Mouse (Mus musculus): ENCODE data around the gene Tmem175. TPM values are rescaled to one million over a fixed set of nuclear protein-coding genes. Genes with fewer than 3 reads are reported as not detected.

The Tmem175 gene
- polyA plus RNA-seq, 1 experiment from 2014 or later, result 26.4 TPM

DNA sequence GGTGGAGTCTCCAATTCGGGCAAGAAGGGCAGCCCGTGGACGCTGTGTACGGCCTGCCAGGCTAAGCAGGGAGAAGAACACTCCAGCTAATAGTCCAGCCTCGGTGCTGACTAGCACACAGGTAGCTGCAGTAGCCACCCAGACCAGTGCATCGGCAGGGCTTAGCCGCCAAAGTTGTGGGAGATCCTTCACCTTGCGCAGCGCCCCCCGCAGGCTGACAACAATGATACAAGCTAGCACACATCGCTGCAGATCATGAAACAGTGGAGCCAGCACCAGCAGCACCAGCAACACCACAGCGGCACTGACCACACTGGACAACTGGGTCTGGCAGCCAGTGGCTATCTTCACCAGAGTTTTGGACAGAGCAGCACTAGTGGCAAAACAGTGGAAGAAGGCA, 42.2 kb downstream of the Tmem175 start:
- Histone ChIP-seq H3K27ac (no peak overlapping the region), H3K36me3 (peaks cover 27% of the 10 kb centered on the region), H3K9me3 (no peaks in the 10 kb centered on the region), H3K27me3 (no peaks in the 10 kb centered on the region), H3K9ac (no peak overlapping the region), H3K4me1 (replicated peaks) (peaks cover 26% of the 10 kb centered on the region), H3K4me3 (no peak overlapping the region), H3K4me2 (no peak overlapping the region)
- no peak for ATAC-seq (ENCODE audit: low FRiP score)
- 95% methylated on average over 12 of the region's 12 CpGs for WGBS

DNA sequence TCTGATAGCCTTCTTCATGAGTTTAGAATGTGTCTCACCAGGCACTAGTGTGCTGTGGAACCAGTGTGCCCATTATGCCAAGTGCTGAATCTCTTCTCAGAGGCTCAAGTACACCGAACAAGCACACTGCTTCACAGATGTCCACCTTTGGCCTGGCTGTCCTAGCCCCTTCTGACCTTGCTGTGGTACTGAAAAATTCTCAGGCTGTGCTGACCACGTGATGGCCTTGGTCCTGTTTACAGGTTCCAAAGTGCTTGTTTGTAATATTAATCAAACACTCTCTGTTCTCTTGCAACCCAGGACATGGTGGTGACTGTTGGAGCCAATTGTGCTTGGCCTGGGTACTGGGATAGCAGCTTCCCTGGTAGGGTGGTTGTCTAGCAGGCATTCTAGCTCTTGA, 45.1 kb downstream of the Tmem175 start:
- Histone ChIP-seq H3K4me2 (no peak overlapping the region), H3K36me3 (peaks cover 27% of the 10 kb centered on the region), H3K4me3 (no peak overlapping the region), H3K9me3 (no peaks in the 10 kb centered on the region), H3K9ac (no peak overlapping the region), H3K27ac (no peak overlapping the region), H3K27me3 (no peaks in the 10 kb centered on the region), H3K4me1 (replicated peaks) (peaks cover 25% of the 10 kb centered on the region)
- no peak for ATAC-seq (ENCODE audit: low FRiP score)
- WGBS, result 89% methylated on average over 2 of the region's 2 CpGs

DNA sequence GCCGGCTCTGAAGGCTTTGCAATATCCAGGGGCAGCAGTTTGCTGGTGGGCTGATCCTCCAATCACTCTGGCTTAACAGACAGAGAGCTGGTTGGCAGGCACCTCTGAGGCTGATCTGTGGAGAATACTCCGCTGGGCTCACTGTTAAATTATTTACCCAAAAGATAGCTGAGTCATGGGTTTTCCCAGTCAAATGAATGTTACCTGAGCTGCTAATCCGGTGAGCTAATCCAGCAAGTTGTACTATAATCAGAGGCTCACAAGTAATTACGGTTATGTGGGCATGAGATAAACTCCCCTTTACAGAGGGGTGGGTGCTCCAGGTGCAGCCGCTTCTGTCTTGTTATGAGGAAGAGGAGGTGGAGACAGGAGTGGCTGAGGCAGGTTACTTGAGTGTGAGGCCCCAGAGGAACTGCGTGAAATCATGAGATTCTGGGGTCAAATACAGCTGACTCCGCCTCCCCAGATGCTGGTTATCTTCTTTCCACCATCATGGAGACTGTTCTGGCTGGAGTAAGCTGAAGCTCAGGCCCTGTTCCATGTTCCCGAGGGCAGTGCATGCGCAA, 45.8 kb downstream of the Tmem175 start, which contains the start of gene Slc26a1:
Gene Slc26a1, minus strand, starts transcription at position 319 of the 566 bp plus-strand sequence.
- 83% methylated on average over 9 of the region's 9 CpGs for WGBS
- no peak within 1 kb of the TSS for H3K9ac ChIP-seq
- H3K9me3 ChIP-seq, result no peaks in the 10 kb centered on the region
- no peak within 1 kb of the TSS for H3K4me2 ChIP-seq
- H3K36me3 ChIP-seq, result peaks cover 27% of the 10 kb centered on the region
- H3K27me3 ChIP-seq, result no peaks in the 10 kb centered on the region
- ATAC-seq (ENCODE audit: low FRiP score), result no peak
- peak within 1 kb of the TSS; percentile 94; the same call in 1 of the 2 replicates for H3K27ac ChIP-seq
- H3K4me3 ChIP-seq, result no peak within 1 kb of the TSS
- H3K4me1 ChIP-seq (replicated peaks), result peaks cover 18% of the 10 kb centered on the region

DNA sequence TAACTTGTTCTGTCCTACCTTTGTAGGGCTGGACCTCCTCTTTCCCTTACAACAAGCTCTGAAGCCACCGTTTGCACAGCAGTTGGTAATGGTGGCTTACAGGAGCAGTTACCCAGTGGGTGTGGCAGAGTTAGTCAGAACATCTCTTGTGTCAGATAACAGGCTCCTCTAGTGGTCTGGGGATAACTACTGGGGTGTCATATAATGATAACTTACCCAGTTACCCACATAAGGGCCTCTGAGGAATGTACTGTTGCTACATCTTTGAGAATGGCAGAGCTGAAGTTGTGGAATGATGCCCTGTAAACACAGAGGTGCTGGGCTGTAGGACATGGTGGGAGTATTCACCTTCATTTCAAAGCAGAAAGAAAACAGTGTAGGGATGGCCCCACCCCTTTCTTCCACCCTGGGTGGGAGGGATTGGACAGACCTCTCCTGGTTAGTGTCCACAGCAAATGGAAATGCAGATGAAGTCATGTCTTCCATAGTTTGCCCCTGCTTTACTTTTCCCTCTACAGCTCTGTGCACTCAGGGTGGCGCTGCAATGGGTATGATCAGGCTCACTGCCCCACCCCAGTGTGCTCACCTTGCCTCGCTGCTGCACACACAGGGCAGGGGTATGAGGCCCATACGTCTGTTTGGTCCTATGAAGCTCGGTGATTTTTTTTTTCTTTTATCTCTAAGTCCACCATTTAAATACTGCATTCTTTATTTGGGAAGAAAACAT, 47.4 kb downstream of the Tmem175 start:
- Histone ChIP-seq H3K27me3 (no peaks in the 10 kb centered on the region), H3K4me3 (peak overlapping the region; percentile 40), H3K36me3 (peaks cover 20% of the 10 kb centered on the region), H3K9ac (peak overlapping the region; percentile 75), H3K4me1 (replicated peaks) (peaks cover 16% of the 10 kb centered on the region), H3K27ac (peak overlapping the region; percentile 94), H3K4me2 (peak overlapping the region; percentile 58), H3K9me3 (no peaks in the 10 kb centered on the region)
- peak; percentile 52 for ATAC-seq (ENCODE audit: low FRiP score)
- WGBS, result 15% methylated on average over 5 of the region's 5 CpGs

DNA sequence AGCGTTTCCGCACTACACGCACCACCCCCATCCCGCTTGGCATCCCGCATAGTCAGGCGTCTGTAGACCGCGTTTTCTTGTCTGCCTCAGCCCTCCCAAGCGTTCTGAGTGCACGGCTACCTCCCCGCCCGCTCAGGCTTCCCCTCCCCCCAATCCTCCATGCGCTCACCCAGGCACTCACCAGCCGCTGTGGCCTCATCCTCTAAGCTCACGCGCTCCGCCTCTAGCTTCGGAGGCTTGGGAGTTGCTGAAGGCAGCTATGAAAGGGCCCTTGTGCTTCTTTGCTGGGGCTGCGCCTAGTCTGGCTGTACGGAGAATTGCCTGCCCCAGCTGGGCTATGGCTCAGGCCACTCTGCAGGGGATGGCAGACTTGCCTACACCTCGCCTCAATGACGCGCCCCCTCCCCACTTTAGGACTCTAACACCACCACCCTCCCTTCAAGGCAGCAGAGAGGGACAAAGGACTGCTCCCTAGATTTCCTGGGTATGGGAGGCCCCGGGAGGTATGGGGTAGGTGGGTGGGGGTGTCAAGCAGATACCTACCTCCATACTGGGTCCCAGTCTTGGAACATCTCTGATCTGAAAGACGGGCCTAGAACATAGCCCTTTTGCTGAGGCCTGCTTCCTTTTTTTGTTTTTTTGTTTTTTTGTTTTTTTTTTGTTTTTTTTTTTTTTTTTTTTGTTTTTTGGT, 48.2 kb downstream of the Tmem175 start:
- 2% methylated on average over 25 of the region's 25 CpGs for WGBS
- H3K36me3 ChIP-seq, result peaks cover 12% of the 10 kb centered on the region

DNA sequence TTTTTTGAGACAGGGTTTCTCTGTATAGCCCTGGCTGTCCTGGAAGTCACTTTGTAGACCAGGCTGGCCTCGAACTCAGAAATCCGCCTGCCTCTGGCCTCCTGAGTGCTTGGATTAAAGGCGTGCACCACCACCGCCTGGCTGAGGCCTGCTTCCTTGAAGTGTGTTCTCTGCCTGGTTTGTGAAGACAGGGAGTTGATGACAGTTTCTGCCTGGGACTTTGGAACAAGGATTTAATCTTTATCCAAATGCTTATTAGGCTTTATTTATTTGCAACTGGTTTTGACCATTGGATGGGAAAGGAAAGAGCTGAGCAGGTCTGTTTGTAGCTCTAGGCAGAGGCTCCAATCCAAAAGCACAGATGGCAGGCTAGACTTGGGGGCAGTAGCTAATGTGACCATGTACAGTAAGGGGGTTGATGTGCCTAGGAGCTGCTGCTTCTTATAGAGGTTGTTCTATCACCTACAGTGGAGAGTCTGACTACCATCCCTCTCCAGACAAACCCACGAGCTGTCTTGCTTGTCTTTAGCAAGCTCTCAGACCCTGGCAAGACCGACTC, 48.8 kb downstream of the Tmem175 start:
- H3K27ac ChIP-seq, result no peak overlapping the region
- peaks cover 16% of the 10 kb centered on the region for H3K4me1 ChIP-seq (replicated peaks)
- H3K9me3 ChIP-seq, result no peaks in the 10 kb centered on the region
- no peak for ATAC-seq (ENCODE audit: low FRiP score)
- WGBS, result 92% methylated on average over 6 of the region's 6 CpGs
- no peaks in the 10 kb centered on the region for H3K27me3 ChIP-seq
- H3K9ac ChIP-seq, result no peak overlapping the region; the same call in 1 of the 2 replicates
- no peak overlapping the region for H3K4me2 ChIP-seq
- no peak overlapping the region for H3K4me3 ChIP-seq
- peaks cover 5% of the 10 kb centered on the region for H3K36me3 ChIP-seq

More for the DNA sequence above, 48.2 kb downstream of the Tmem175 start:
- Histone ChIP-seq H3K4me2 (peak overlapping the region; percentile 58), H3K9me3 (no peaks in the 10 kb centered on the region), H3K27ac (peak overlapping the region; percentile 94), H3K4me3 (peak overlapping the region; percentile 40), H3K9ac (peak overlapping the region; percentile 75), H3K4me1 (replicated peaks) (peaks cover 16% of the 10 kb centered on the region), H3K27me3 (no peaks in the 10 kb centered on the region)
- peak; percentile 88 for ATAC-seq (ENCODE audit: low FRiP score)

DNA sequence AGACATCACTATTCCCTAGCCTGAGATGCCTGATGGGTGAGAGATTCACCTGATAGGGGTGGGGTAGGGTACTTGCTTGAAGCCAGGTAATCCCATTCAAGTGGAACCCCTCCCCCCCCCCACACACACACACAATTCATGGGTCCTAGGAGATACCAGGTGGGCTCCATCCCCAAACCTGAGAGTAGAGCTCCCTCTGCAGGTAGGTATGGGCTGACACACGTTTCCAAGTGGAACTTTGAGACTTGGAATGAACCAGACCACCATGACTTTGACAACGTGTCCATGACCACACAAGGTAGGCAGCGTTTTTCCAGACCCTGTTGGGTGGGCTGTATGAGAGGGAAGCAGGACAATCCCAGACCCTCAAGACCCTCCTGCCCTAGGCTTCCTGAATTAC, 50.3 kb downstream of the Tmem175 start:
- ATAC-seq (ENCODE audit: low FRiP score), result no peak
- Histone ChIP-seq H3K4me2 (no peak overlapping the region), H3K9me3 (no peaks in the 10 kb centered on the region), H3K27ac (no peak overlapping the region), H3K4me3 (no peak overlapping the region), H3K36me3 (no peaks in the 10 kb centered on the region), H3K4me1 (replicated peaks) (peaks cover 16% of the 10 kb centered on the region), H3K9ac (no peak overlapping the region), H3K27me3 (no peaks in the 10 kb centered on the region)
- WGBS, result 58% methylated on average over 3 of the region's 3 CpGs

DNA sequence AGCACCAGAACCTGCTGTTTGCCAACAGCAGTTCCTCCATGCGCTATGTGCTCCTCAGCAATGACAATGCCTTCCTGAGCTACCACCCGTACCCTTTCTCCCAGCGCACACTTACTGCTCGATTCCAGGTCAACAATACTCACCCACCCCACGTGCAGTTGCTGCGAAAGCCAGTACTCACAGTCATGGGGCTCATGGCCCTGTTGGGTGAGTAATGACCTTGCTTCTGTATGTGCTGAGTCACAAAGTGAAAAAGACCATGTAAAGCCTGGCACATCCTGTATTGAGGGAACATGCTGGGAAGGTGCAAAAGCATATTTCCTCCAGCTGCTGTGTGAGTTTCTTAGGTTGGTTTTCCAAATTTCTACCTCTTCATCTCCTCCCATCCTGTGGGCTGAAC, 51.3 kb downstream of the Tmem175 start:
- no peak overlapping the region for H3K9ac ChIP-seq
- H3K4me3 ChIP-seq, result no peak overlapping the region
- H3K36me3 ChIP-seq, result no peaks in the 10 kb centered on the region
- no peak overlapping the region for H3K27ac ChIP-seq
- H3K9me3 ChIP-seq, result no peaks in the 10 kb centered on the region
- no peak for ATAC-seq (ENCODE audit: low FRiP score)
- 95% methylated on average over 6 of the region's 6 CpGs for WGBS
- no peak overlapping the region for H3K4me2 ChIP-seq
- no peaks in the 10 kb centered on the region for H3K27me3 ChIP-seq
- peaks cover 16% of the 10 kb centered on the region for H3K4me1 ChIP-seq (replicated peaks)

DNA sequence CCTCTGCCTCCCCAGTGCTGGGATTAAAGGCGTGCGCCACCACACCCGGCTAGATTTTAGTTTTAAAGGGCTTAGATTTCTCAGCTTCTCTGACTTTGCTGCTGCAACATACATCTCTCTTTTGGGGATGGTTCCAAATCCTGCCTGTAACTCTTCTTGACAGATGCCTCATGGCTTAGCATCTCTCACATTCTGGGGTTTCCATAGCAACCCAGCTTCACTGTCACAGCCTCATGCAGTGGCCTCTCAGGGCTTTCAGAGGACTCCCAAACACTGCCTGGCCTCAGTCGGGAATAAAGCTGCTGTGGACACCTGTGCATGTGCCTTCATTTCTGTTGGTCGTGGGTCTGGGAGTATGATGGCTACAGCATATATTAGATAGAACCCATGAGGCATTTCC, 59.5 kb downstream of the Tmem175 start:
- H3K4me2 ChIP-seq, result no peak overlapping the region
- H3K27me3 ChIP-seq, result peaks cover 24% of the 10 kb centered on the region
- WGBS, result 63% methylated on average over 5 of the region's 5 CpGs
- no peaks in the 10 kb centered on the region for H3K9me3 ChIP-seq
- 0 out of 2 replicates have a peak, but pooled peaks cover 9% of the 10 kb centered on the region for H3K4me1 ChIP-seq (replicated peaks)
- no peak overlapping the region for H3K27ac ChIP-seq
- H3K9ac ChIP-seq, result no peak overlapping the region
- ATAC-seq (ENCODE audit: low FRiP score), result no peak
- no peak overlapping the region for H3K4me3 ChIP-seq
- H3K36me3 ChIP-seq, result no peaks in the 10 kb centered on the region

DNA sequence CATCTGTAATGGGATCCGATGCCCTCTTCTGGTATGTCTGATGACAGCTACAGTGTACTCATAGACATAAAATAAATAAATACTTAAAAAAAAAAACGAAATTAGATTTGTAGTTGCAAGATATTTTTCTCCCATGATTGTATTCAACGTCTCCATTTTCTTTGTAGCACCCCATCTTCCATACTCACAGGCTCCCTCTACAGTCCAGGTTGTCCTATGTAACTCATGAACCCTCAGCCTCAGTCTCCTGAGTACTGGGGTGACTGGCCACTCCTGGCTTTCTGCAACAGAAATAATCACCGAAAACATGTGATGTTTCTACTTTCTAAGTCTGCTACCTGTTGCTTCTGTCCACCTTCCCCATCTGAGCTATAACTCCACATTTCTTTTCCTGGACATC, 61.6 kb downstream of the Tmem175 start:
- Histone ChIP-seq H3K27me3 (peaks cover 38% of the 10 kb centered on the region), H3K4me2 (no peak overlapping the region), H3K9ac (no peak overlapping the region), H3K9me3 (no peaks in the 10 kb centered on the region), H3K4me1 (replicated peaks) (peaks cover 26% of the 10 kb centered on the region), H3K36me3 (no peaks in the 10 kb centered on the region), H3K27ac (no peak overlapping the region), H3K4me3 (no peak overlapping the region)
- WGBS, result 78% methylated on average over 4 of the region's 4 CpGs
- no peak for ATAC-seq (ENCODE audit: low FRiP score)

DNA sequence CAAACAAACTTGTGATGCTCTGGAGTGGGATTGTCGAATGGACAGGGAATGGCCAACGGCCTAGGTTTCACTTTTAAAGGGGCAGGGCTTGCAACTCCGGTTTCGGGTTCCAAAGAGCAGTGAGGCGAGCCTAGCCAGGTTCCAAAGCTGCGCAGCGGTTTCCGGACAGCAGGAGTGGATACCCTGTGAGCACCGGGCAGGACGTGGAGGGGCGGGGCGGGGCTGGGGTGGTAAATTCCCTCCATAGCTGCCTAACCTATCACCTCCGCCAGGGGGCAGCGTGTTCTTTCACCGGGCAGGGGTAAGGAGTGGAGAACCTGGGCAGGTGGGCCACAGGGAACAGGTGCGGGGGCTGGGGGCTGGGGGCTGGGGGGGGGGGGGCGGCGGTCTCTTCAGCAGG, 62.7 kb downstream of the Tmem175 start, which contains the start of gene Fgfrl1:
Gene Fgfrl1, plus strand, starts transcription at position 112 of the 400 bp plus-strand sequence.
- Histone ChIP-seq H3K4me1 (replicated peaks) (peaks cover 35% of the 10 kb centered on the region), H3K27ac (no peak within 1 kb of the TSS), H3K36me3 (no peaks in the 10 kb centered on the region), H3K27me3 (peaks cover 38% of the 10 kb centered on the region), H3K9me3 (no peaks in the 10 kb centered on the region), H3K9ac (0 out of 2 replicates have a peak within 1 kb of the TSS, but pooled peaks have one; percentile 39), H3K4me3 (peak within 1 kb of the TSS; percentile 76; the same call in 1 of the 2 replicates), H3K4me2 (peak within 1 kb of the TSS; percentile 93)
- no peak for ATAC-seq (ENCODE audit: low FRiP score)
- 7% methylated on average over 14 of the region's 18 CpGs for WGBS

DNA sequence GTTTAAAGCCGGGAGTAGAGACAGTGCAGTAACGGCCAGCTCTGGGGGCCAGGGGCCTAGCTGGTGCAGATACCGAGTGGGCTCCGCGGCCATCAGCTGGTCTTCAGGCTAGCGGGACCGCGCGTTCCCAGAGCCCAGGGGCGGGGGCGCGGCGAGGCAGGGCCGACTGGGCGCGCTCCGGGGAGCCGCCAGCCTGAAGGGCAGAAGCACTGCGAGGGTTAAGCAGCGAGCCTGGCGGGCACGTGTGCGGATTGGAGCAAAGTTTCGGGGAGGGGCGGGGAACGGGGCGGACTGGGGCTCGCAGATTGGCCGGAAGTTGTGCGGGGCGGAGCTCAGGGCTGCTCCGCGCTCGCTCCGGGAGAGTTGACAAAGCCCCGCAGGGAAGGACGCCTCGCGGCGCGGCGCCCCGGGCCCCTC, 64.3 kb downstream of the Tmem175 start:
- H3K9me3 ChIP-seq, result no peaks in the 10 kb centered on the region
- no peak overlapping the region for H3K27ac ChIP-seq
- peak overlapping the region; percentile 73 for H3K9ac ChIP-seq
- peak overlapping the region; percentile 93 for H3K4me2 ChIP-seq
- H3K4me1 ChIP-seq (replicated peaks), result peaks cover 44% of the 10 kb centered on the region
- ATAC-seq (ENCODE audit: low FRiP score), result peak; percentile 93
- under 1% methylated on average over 42 of the region's 43 CpGs for WGBS
- peak overlapping the region; percentile 76 for H3K4me3 ChIP-seq
- peaks cover 38% of the 10 kb centered on the region for H3K27me3 ChIP-seq
- no peaks in the 10 kb centered on the region for H3K36me3 ChIP-seq
